Comparison of ENCODE assay signal across 8 mouse cellular contexts in genomic region chr12:84362872-84363271, GRCm38 (mm10). TPM values are rescaled to one million over a fixed set of nuclear protein-coding genes. Genes with fewer than 3 reads are reported as not detected.
DNase-seq lines count a peak whose midpoint lies in the region; ATAC-seq and TF ChIP-seq lines count a peak whose summit lies in the region.

No protein-coding gene starts in this region.

- peak overlapping the region; percentile 49 for H3ac ChIP-seq in myocyte (ENCODE audit: control insufficient read depth, insufficient read length)

- WGBS in kidney, embryonic 16.5 days, result 40% methylated on average over 2 of the region's 2 CpGs
- WGBS in kidney, adult 2 months, result 19% methylated on average over 2 of the region's 2 CpGs
- 65% methylated on average over 2 of the region's 2 CpGs for WGBS in embryonic facial prominence, embryonic 11.5 days
- 31% methylated on average over 2 of the region's 2 CpGs for WGBS in intestine, embryonic 14.5 days

- H3K27ac ChIP-seq in kidney, embryonic 16.5 days (ENCODE audit: low read length), result no peak overlapping the region
- no peak overlapping the region for H3K27ac ChIP-seq in kidney, adult 2 months (ENCODE audit: insufficient read depth, low read depth, low read length)
- no peak overlapping the region for H3K27ac ChIP-seq in embryonic facial prominence, embryonic 11.5 days (replicated peaks; ENCODE audit: low read depth, low read length)
- H3K27ac ChIP-seq in intestine, embryonic 14.5 days (ENCODE audit: low read depth), result no peak overlapping the region

- no peak for DNase-seq in kidney, adult 2 months
- DNase-seq in embryonic facial prominence, embryonic 11.5 days (ENCODE audit: low spot score), result no peak
- DNase-seq in intestine, embryonic 14.5 days (ENCODE audit: low spot score), result no peak
- DNase-seq in left cerebral cortex, adult 8-10 months (ENCODE audit: low spot score in 2 of 2), result no peak
- no peak for DNase-seq in frontal cortex, postnatal 25 days (ENCODE audit: low spot score in 2 of 2)
- DNase-seq in frontal cortex, postnatal 14 days (ENCODE audit: low spot score in 2 of 2), result no peak

- H3K4me2 ChIP-seq in kidney, embryonic 16.5 days (replicated peaks; ENCODE audit: low read depth, low read length), result peak overlapping the region; percentile 72
- H3K4me2 ChIP-seq in embryonic facial prominence, embryonic 11.5 days (ENCODE audit: low read depth, low read length), result peak overlapping the region; percentile 53; the same call in 1 of the 2 replicates
- H3K4me2 ChIP-seq in intestine, embryonic 14.5 days (ENCODE audit: low read length), result peak overlapping the region; percentile 85
- H3K4me2 ChIP-seq in myocyte (ENCODE audit: low read depth), result peak overlapping the region; percentile 77

- H3K36me3 ChIP-seq in kidney, embryonic 16.5 days (ENCODE audit: insufficient read depth, low read length), result peaks cover 8% of the 10 kb centered on the region; the same call in 1 of the 2 replicates
- H3K36me3 ChIP-seq in kidney, adult 2 months (ENCODE audit: control insufficient read depth, insufficient read depth, low read length), result no peaks in the 10 kb centered on the region
- H3K36me3 ChIP-seq in embryonic facial prominence, embryonic 11.5 days (replicated peaks; ENCODE audit: control insufficient read depth, insufficient read depth, low read depth, low read length), result peaks cover 3% of the 10 kb centered on the region; the same call in 1 of the 2 replicates
- H3K36me3 ChIP-seq in intestine, embryonic 14.5 days (ENCODE audit: control insufficient read depth, insufficient read depth, low read length), result peaks cover 11% of the 10 kb centered on the region; the same call in 1 of the 2 replicates
- H3K36me3 ChIP-seq in myocyte (ENCODE audit: control insufficient read depth, insufficient read depth), result no peaks in the 10 kb centered on the region

- H3K4me1 ChIP-seq in kidney, embryonic 16.5 days (ENCODE audit: insufficient read depth, low read length), result peaks cover 18% of the 10 kb centered on the region
- no peaks in the 10 kb centered on the region; the same call in 1 of the 2 replicates for H3K4me1 ChIP-seq in kidney, adult 2 months (ENCODE audit: control insufficient read depth, insufficient read depth, low read length)
- peaks cover 3% of the 10 kb centered on the region; the same call in 1 of the 2 replicates for H3K4me1 ChIP-seq in embryonic facial prominence, embryonic 11.5 days (ENCODE audit: control insufficient read depth, insufficient read depth, low read length)
- H3K4me1 ChIP-seq in intestine, embryonic 14.5 days (replicated peaks; ENCODE audit: control insufficient read depth, insufficient read depth, low read length), result peaks cover 13% of the 10 kb centered on the region

- H3K9me3 ChIP-seq in kidney, embryonic 16.5 days (ENCODE audit: low read length), result no peaks in the 10 kb centered on the region
- no peaks in the 10 kb centered on the region for H3K9me3 ChIP-seq in embryonic facial prominence, embryonic 11.5 days (replicated peaks; ENCODE audit: control insufficient read depth, low read length)
- H3K9me3 ChIP-seq in intestine, embryonic 14.5 days (ENCODE audit: control insufficient read depth, low read length), result no peaks in the 10 kb centered on the region

- peaks cover 38% of the 10 kb centered on the region for H3K79me2 ChIP-seq in myocyte (ENCODE audit: control insufficient read depth, insufficient read depth)

- no peak for ATAC-seq in kidney, embryonic 16.5 days (ENCODE audit: low FRiP score, low TSS enrichment)
- ATAC-seq in embryonic facial prominence, embryonic 11.5 days (replicated peaks; ENCODE audit: insufficient number of reproducible peaks, low FRiP score, low TSS enrichment, low read depth), result no peak
- ATAC-seq in intestine, embryonic 14.5 days (replicated peaks; ENCODE audit: low FRiP score, low TSS enrichment, low read depth), result no peak

- no peak for TF ChIP-seq POLR2A in kidney, adult 2 months (IDR thresholded peaks at IDR 0.05; ENCODE audit: low read depth, low read length)
- no peak for TF ChIP-seq POLR2A in myocyte (IDR thresholded peaks at IDR 0.05; ENCODE audit: insufficient read length, low read depth)

- H3K9ac ChIP-seq in kidney, embryonic 16.5 days (replicated peaks; ENCODE audit: low read length), result no peak overlapping the region; the same call in 1 of the 2 replicates
- H3K9ac ChIP-seq in embryonic facial prominence, embryonic 11.5 days (replicated peaks; ENCODE audit: low read length), result no peak overlapping the region
- H3K9ac ChIP-seq in intestine, embryonic 14.5 days (ENCODE audit: low read length), result peak overlapping the region; percentile 79; the same call in 1 of the 2 replicates

- no peaks in the 10 kb centered on the region for H3K27me3 ChIP-seq in kidney, embryonic 16.5 days (ENCODE audit: insufficient read depth, low read length)
- no peaks in the 10 kb centered on the region for H3K27me3 ChIP-seq in kidney, adult 2 months (replicated peaks; ENCODE audit: control insufficient read depth, insufficient read depth, low read length)
- no peaks in the 10 kb centered on the region for H3K27me3 ChIP-seq in embryonic facial prominence, embryonic 11.5 days (ENCODE audit: control insufficient read depth, insufficient read depth, low read length)
- no peaks in the 10 kb centered on the region for H3K27me3 ChIP-seq in intestine, embryonic 14.5 days (replicated peaks; ENCODE audit: control insufficient read depth, insufficient read depth, low read length)
- no peaks in the 10 kb centered on the region for H3K27me3 ChIP-seq in myocyte (ENCODE audit: control insufficient read depth, insufficient read depth, insufficient read length)

- peak overlapping the region; percentile 82 for H3K4me3 ChIP-seq in kidney, embryonic 16.5 days (ENCODE audit: low read length)
- H3K4me3 ChIP-seq in kidney, adult 2 months (ENCODE audit: insufficient read depth, low read depth, low read length), result no peak overlapping the region; the same call in 1 of the 2 replicates
- peak overlapping the region; percentile 100 for H3K4me3 ChIP-seq in embryonic facial prominence, embryonic 11.5 days (ENCODE audit: low read depth, low read length)
- peak overlapping the region; percentile 100 for H3K4me3 ChIP-seq in intestine, embryonic 14.5 days (ENCODE audit: low read depth, low read length)
- H3K4me3 ChIP-seq in myocyte, result peak overlapping the region; percentile 89

- TF ChIP-seq CTCF in kidney, adult 2 months (conservative IDR thresholded peaks at IDR 0.05; ENCODE audit: insufficient read depth, insufficient read length, low read depth, low read length), result no peak

TF ChIP-seq in myocyte, 11 proteins besides CTCF, POLR2A, EP300 and RAD21 (continues in another document):
- TF ChIP-seq CEBPB (IDR thresholded peaks at IDR 0.05; ENCODE audit: insufficient read depth, poor library complexity, severe bottlenecking), result no peak
- TF ChIP-seq POLR2AphosphoS2 (IDR thresholded peaks at IDR 0.05; ENCODE audit: insufficient read length, low read depth), result no peak
- no peak for TF ChIP-seq MYOG (IDR thresholded peaks at IDR 0.05; ENCODE audit: control insufficient read depth in 1 of 3, insufficient read depth in 1 of 3, insufficient read length in 2 of 3, low read depth in 2 of 3)
- no peak for TF ChIP-seq MYOD1 (IDR thresholded peaks at IDR 0.05; ENCODE audit: control insufficient read depth in 1 of 3, insufficient read length in 2 of 3, low read depth in 2 of 3)
- no peak for TF ChIP-seq MAX (IDR thresholded peaks at IDR 0.05; ENCODE audit: low read depth)
- no peak for TF ChIP-seq REST (IDR thresholded peaks at IDR 0.05; ENCODE audit: insufficient read depth, insufficient read length)

RNA-seq across cellular contexts. Expression of gene Fam161b, which starts 1.2 kb away (rescaled TPM):
- polyA plus RNA-seq in kidney, embryonic 16.5 days (2015; fragmentation: Nextera tagmentation; extraction: Ambion mirVana), result 4.0 and 4.6 TPM in 2 replicates
- polyA plus RNA-seq in kidney, adult 2 months (2012; rRNA removed), result 1.2 and 1.3 TPM in 2 replicates
- 3.3 and 3.7 TPM in 2 replicates for polyA plus RNA-seq in embryonic facial prominence, embryonic 11.5 days (2014; fragmentation: Nextera tagmentation; extraction: Ambion mirVana)
- 2.5 and 2.6 TPM in 2 replicates for polyA plus RNA-seq in intestine, embryonic 14.5 days (2014; fragmentation: Nextera tagmentation; extraction: Ambion mirVana)
- 0.92 TPM for polyA plus RNA-seq in myocyte (2012; fragmentation: generic; extraction: Trizol)
- total RNA-seq in left cerebral cortex, adult 8-10 months (2022), result 10 to 100 TPM; 10.5 to 13.1 (median 12.2) TPM

RNA-seq across cellular contexts. Expression of gene Coq6, which starts 1.4 kb away (rescaled TPM):
- 54.3 and 56.0 TPM in 2 replicates for polyA plus RNA-seq in kidney, embryonic 16.5 days (2015; fragmentation: Nextera tagmentation; extraction: Ambion mirVana)
- 47.7 and 51.2 TPM in 2 replicates for polyA plus RNA-seq in kidney, adult 2 months (2012; rRNA removed)
- polyA plus RNA-seq in embryonic facial prominence, embryonic 11.5 days (2014; fragmentation: Nextera tagmentation; extraction: Ambion mirVana), result 47.2 and 54.3 TPM in 2 replicates
- polyA plus RNA-seq in intestine, embryonic 14.5 days (2014; fragmentation: Nextera tagmentation; extraction: Ambion mirVana), result 50.7 and 52.2 TPM in 2 replicates
- 34.3 TPM for polyA plus RNA-seq in myocyte (2012; fragmentation: generic; extraction: Trizol)
- total RNA-seq in left cerebral cortex, adult 8-10 months (2022), result 10 to 100 TPM; 22.0 to 28.3 (median 25.2) TPM

RNA-seq across cellular contexts. Expression of gene Entpd5, which starts 46.0 kb away (rescaled TPM):
- 57.7 and 68.8 TPM in 2 replicates for polyA plus RNA-seq in kidney, embryonic 16.5 days (2015; fragmentation: Nextera tagmentation; extraction: Ambion mirVana)
- polyA plus RNA-seq in kidney, adult 2 months (2012; rRNA removed), result 100 and 111 TPM in 2 replicates
- polyA plus RNA-seq in embryonic facial prominence, embryonic 11.5 days (2014; fragmentation: Nextera tagmentation; extraction: Ambion mirVana), result 9.0 and 10.9 TPM in 2 replicates
- 19.6 and 19.7 TPM in 2 replicates for polyA plus RNA-seq in intestine, embryonic 14.5 days (2014; fragmentation: Nextera tagmentation; extraction: Ambion mirVana)
- 6.3 TPM for polyA plus RNA-seq in myocyte (2012; fragmentation: generic; extraction: Trizol)
- total RNA-seq in left cerebral cortex, adult 8-10 months (2022), result 10 to 100 TPM; 23.5 to 29.7 (median 27.0) TPM

RNA-seq across cellular contexts. Expression of gene Bbof1, which starts 46.0 kb away (rescaled TPM):
- polyA plus RNA-seq in kidney, embryonic 16.5 days (2015; fragmentation: Nextera tagmentation; extraction: Ambion mirVana), result 1.5 and 2.2 TPM in 2 replicates
- 0.46 and 0.58 TPM in 2 replicates for polyA plus RNA-seq in kidney, adult 2 months (2012; rRNA removed)
- 0.41 and 0.49 TPM in 2 replicates for polyA plus RNA-seq in embryonic facial prominence, embryonic 11.5 days (2014; fragmentation: Nextera tagmentation; extraction: Ambion mirVana)
- 0.99 and 1.2 TPM in 2 replicates for polyA plus RNA-seq in intestine, embryonic 14.5 days (2014; fragmentation: Nextera tagmentation; extraction: Ambion mirVana)
- polyA plus RNA-seq in myocyte (2012; fragmentation: generic; extraction: Trizol), result 0.38 TPM
- 1 to 10 TPM; 5.8 to 8.9 (median 6.2) TPM for total RNA-seq in left cerebral cortex, adult 8-10 months (2022)

RNA-seq across cellular contexts. Expression of gene Zfp410, which starts 46.2 kb away (rescaled TPM):
- 85.5 and 93.7 TPM in 2 replicates for polyA plus RNA-seq in kidney, embryonic 16.5 days (2015; fragmentation: Nextera tagmentation; extraction: Ambion mirVana)
- 18.8 and 23.8 TPM in 2 replicates for polyA plus RNA-seq in kidney, adult 2 months (2012; rRNA removed)
- 111 and 114 TPM in 2 replicates for polyA plus RNA-seq in embryonic facial prominence, embryonic 11.5 days (2014; fragmentation: Nextera tagmentation; extraction: Ambion mirVana)
- polyA plus RNA-seq in intestine, embryonic 14.5 days (2014; fragmentation: Nextera tagmentation; extraction: Ambion mirVana), result 66.0 and 79.7 TPM in 2 replicates
- polyA plus RNA-seq in myocyte (2012; fragmentation: generic; extraction: Trizol), result 18.7 TPM
- total RNA-seq in left cerebral cortex, adult 8-10 months (2022), result 10 to 100 TPM; 30.9 to 40.4 (median 33.1) TPM
